Mouse (Mus musculus): Measurements from ENCODE around the gene Amotl1. TPM values are rescaled to one million over a fixed set of nuclear protein-coding genes. Genes with fewer than 3 reads are reported as not detected.

Amotl1 gene
- total RNA-seq, 4 experiments from 2014 or later, result 26.5 to 48.4 (median 40.6) TPM

DNA sequence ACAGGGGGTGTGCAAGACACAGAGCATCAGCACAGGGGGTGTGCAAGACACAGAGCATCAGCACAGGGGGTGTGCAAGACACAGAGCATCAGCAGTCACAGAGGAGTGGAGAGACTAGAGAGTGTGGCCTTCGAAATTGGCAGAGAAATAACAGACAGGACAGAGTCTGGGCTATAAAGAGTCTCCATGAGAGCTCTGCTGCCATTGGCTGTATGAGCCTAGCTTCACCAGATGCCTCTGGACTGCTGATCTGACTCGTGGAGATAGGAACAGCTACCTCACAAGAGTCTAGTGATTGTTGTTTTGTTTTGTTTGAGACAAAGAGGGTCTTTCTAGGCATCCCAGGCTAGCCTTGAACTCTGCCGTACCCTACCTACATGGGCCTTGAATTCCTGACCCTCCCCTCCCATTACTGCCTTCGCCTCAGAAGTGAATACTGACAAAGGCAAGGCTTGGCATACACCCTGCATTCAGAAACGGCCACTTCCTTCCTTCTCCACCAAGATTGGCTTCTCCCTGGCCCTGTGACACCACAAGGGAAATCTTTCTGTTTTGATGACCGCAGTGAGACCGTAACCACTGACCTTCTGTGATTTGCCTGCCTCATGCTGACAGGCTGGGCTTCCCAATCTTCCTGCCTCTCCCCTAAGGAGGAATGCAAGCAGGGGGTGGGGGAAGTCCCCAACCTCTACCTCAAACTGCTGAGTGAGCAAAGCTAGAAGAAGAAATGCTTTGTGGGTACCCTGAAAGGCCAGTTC, 3.4 kb downstream of the Amotl1 start:
- peak; percentile 53 for DNase-seq

GRCm38 (mm10) chr9:14636244-14636643, 8.6 kb downstream of the Amotl1 start:
- no peak for DNase-seq

- DNase-seq, result no peak
These were observed 9.3 kb downstream of the Amotl1 start for GRCm38 (mm10) chr9:14635551-14635950.

- DNase-seq, result no peak
These were observed 10.7 kb downstream of the Amotl1 start for GRCm38 (mm10) chr9:14634155-14634554.

GRCm38 (mm10) chr9:14632365-14633163, 12.3 kb downstream of the Amotl1 start:
- DNase-seq, result no peak

DNA sequence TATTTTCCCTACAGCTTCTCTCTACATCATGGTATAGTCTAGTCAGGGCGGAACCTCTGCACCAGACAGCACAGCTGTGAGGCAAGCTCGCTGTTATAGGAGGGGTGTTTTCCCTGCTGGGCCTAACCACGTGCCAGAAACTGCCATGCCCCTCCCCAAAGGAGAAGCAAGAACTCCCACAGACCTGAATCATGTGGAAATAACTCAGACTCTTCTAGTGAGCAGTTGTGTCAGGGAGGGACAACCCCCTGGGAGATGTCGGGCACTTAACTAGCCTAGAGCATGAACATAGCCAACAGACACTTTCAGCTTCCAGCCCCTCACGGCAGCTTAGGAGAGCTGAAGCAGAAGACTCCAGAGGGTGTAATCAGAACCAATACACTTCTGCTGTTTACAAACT, 13.1 kb downstream of the Amotl1 start:
- no peak for DNase-seq

GRCm38 (mm10) chr9:14627525-14627924, 17.3 kb downstream of the Amotl1 start:
- DNase-seq, result no peak

GRCm38 (mm10) chr9:14625961-14626360, 18.9 kb downstream of the Amotl1 start:
- no peak for DNase-seq

DNA sequence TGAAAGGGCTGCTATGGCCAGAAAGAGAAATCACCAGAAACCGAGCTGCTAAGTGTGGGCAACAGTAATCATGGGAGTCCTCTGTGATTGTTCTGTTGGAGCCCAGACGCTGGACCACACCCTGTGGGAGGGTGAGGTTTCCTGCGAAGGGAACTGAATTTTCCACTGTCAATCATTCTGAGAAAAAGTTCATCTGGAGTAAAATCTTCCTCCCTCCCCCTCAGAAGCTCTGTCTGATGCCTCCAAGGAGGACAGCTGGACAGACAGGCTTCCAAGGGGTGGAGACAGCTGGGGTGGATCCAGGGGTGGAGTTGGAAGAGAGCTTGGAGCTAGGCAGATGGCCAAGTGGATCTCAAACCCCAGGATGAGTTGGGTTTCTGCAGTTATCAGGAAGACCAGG, 19.8 kb downstream of the Amotl1 start:
- no peak for DNase-seq

DNA sequence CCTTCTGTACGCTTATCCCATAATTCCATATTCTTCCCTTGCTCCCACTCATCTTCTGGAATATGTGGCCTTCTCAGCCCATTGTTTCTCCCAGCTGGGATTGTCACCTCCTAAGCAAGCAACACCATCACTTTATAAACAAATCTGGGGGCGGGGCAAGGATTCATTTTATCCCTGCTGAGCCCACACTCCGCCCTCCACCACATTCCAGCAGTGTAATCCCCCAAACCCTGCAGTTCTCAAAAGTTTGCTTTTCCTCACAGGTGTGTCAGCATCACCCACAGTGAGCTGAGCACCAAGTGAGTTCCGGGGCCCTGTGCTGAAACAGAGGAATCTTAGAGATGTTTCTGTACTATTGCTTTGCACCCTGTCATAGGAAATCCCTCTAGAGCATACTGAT, 20.9 kb downstream of the Amotl1 start:
- no peak for DNase-seq

GRCm38 (mm10) chr9:14623250-14623649, 21.6 kb downstream of the Amotl1 start:
- DNase-seq, result no peak

DNA sequence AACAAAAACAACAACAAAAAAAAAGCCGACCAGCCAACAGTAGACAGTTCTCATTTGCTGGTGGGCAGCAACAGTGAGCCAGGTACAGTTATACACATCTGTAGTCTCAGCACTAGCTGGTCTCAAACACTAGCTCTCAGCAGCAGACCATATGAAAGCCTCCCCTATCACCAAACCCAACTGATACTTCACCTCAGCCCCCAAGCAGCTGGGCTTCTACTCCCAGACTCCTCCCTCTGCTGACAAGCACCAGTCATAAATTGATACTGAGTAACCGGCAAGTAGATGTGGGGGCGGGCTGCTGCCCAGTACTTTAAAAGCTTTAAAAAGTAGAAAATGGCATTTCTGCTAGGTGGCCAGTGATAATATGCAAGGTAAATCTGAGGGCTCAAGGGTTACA, 22.0 kb downstream of the Amotl1 start:
- no peak for DNase-seq

GRCm38 (mm10) chr9:14620107-14620506, 24.7 kb downstream of the Amotl1 start:
- no peak for DNase-seq

- DNase-seq, result peak; percentile 18
These were observed 29.6 kb downstream of the Amotl1 start for GRCm38 (mm10) chr9:14614931-14615880.

GRCm38 (mm10) chr9:14614205-14614930, 30.5 kb downstream of the Amotl1 start:
- peak; percentile 29 for DNase-seq

DNA sequence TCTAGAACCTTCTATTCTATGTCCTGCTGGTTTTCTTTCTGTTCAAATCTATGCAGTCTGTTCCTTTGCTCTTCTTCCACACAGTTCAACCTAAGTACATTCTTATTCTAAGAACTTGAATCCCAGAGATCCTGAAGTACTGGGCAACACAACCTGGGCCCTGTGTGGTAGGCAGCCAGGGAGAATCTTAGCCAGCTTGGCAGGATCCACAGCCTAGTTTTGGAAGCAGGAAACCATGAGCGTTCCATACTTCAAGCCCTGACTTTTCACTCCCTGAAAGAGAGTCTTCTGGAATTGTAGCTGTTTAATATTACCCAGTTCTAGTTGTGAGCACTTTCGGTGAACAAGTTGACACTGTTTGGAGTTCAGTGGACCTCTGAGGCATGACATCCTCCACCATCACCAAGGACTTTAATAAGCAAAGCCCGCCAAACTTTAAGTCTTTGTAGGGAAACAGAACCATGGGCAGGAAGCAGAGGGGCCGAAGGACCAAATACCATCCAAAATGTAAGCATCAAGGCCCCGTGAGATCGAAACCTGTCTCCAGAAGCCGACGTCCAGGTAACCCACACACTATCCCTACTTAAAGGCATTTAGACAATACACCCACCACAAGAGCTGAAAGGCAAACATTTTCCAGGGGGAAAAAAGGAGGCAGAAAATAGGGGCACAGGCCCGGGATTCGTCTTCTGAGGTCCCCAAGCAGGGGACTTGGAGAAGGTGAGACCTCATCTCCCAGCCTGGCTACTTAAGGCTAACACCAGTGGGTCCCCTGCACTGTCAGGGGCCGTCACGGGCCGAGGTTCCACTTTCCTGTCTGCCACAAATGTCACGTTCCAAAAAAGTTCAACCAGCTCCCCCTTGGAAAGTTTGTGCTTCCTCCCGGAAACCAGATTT, 31.3 kb downstream of the Amotl1 start:
- DNase-seq, result no peak

DNA sequence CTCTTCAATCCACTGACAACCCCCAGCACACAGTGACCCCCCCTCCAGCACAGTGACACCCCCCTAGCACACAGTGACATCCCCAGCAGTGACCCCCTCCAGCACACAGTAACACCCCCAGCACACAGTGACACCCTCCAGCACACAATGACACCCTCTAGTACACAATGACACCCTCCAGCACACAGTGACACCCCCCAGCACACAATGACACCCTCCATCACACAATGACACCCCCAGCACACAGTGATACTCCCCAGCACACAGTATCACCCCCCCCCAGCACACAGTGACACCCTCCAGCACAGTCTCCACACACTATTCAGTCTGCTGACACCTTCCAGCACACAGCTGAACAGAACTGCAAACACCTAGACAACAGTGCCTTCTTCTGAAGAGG, 32.3 kb downstream of the Amotl1 start:
- DNase-seq, result no peak

GRCm38 (mm10) chr9:14608521-14608920, 36.3 kb downstream of the Amotl1 start:
- DNase-seq, result peak; percentile 32

- DNase-seq, result no peak
These were observed 37.4 kb downstream of the Amotl1 start for GRCm38 (mm10) chr9:14607464-14607863.

DNA sequence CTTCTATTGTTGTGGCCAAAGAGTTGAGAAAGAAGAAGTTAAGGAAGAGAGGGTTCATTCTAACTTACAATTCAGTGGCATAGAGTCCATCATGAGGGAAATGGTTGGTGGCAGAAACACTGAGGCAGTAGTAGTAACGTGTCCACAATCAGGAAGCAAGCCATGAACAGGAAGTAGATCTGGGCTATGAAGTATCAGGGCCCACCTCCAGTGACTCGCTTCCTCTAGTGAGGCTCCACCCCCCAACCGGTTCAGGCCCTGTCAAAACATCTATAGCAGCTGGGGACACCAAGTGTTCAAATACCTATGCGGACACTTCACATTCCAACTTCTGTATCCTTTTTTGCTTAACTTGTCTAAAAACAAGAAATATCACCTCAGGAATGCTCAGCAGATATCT, 38.9 kb downstream of the Amotl1 start:
- DNase-seq, result no peak

DNA sequence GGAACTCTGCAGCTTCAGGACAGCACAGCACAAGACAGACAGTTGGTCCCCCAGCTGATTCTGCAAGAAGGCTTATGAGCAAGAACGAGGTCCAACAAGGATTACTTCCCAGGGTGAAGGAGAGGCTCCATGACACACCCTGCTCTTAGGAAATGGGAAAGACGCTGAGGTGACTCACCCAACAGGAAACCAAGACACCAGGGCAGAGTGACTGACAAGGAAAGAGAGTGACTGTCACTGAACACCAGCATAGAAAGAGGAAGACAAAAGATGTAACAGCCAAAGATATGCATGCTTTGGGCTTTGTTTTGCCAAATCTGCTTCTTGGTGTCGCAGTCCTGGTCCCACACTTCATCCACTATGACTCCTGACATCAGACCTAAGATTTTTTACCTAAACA, 40.5 kb downstream of the Amotl1 start:
- no peak for DNase-seq

All from adrenal gland, adult 8-10 months (tissue).